Mouse (Mus musculus): Measurements from ENCODE around the gene Kidins220.
A peak's percentile ranks its signal among the peaks of the same experiment; 100 is the strongest.

Gene Kidins220

DNA sequence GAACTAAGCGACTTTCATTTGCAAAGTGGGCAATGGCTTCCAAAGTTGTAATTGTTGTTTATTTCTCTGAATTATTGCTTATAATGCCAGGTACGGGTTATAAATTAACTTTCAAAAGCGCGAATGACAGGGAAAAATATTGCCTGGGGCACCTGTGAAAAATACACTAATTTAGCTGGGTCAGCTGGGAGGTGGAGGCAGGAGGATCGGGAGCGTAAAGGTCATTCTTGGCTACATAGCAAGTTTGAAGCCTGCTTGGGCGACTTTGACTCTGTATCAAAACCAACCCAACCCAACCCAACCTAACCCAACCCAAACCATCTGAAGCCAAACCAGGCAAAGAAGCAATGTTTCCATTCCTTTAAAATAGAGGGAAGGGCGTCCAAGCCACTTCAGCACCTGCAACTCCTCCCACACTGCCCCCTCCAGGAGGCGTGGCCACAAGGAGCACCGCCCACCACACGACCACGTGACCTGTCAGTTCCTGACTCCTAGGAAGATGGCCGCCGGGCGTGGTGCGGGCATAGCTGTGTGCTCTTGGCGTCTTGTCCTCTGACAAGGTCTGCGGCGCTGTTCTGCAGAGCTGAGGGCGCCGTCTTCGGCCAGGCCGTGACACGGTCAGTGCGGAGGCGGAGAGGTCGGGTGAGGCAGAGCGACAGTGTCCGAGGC is at the start of gene Kidins220:
Kidins220 (plus strand) TSS at position 480 of the 669 bp plus-strand sequence.
- DNase-seq (ENCODE audit: low read depth), result peak; percentile 94

DNA sequence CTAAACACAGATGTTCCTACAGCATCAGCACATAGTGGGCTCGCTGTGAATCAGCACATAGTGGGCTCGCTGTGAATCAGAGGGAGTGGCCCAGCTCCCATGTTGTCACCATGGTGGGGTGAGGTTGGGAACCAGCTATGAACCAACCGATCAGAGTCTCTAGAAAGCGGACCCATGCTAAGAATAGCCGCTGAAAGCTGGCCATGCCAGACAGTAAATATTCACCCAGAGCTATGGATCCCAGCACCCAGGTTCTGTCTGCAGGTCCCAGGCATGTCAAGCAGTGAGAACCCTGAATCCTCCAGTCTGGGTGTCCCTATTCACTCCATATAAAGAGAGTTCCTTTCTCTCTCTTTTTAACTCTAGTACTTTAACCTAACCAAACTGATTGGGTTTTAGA is 49.4 kb upstream of the Kidins220 start:
- no peak for DNase-seq (ENCODE audit: low read depth)

DNA sequence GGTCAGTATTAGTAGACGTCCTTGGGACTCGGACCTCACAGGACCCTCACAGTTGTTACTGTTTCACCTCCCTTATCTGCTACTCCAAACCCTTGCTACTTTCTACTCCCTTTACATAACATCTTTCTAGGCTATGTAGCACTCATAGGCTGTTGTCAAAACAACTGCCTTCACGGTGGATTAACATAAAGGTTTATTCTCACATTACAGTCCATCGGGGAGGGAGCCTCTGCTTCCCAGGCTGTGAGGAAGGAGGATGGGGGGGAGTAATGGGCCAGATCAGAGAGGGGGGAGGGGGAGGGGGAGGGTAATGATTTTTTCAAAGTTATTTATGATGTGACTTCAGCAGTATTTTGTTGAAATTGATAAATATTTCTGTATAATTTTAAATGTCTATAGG is 49.0 kb upstream of the Kidins220 start:
- DNase-seq (ENCODE audit: low read depth), result no peak

DNA sequence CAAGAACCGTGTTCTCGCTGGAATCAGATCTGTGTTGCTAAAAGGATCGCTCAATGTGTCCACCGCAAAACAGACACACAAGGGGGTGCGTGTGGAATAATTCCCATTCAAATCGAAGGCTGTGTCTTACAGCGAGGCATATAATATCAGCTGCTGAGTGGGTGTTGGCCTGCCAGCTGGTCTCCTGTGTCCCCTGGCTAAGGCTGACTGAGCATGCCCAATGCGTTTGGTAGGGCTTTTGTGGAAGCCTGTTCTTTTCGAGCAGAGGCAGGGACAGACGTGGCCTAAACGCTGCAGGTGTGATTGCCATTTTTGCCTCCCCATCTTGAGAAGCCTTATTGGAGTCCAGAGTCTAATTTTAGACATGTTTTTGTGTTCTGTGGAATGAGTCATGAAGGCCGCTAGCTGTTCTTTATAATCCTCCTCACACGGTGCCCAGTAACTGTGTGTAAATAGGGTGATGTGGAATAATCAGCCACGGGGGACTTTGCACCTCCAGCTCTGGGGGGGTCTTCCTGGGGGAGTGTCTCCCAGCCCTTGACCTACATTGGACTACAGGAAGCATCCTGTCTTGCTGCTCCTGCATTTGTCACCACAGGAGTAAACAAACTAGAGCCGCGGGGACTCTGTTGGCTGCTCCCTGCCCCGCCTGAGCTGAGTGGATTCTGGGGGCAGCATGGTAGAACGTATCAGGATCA is 46.5 kb upstream of the Kidins220 start:
- no peak for DNase-seq (ENCODE audit: low read depth)

DNA sequence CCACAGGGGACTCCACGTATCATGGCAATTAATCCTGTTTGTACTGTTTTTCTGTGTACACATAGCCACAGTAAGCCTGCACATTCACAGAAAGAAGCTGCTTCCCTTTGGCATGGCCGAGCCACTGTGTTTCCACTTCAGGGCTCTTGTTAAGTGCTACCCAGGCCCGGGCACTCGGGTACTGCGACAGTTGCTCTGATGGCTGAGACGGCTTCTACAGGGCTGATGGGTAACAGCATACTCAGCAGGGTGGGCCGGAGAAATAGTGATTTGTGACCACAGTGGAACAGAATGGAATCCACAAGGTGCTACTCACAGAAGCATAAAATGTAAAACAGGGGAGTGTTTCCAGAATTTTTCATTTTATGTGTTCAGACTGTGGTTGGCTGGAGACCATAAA is 45.7 kb upstream of the Kidins220 start:
- no peak for DNase-seq (ENCODE audit: low read depth)

DNA sequence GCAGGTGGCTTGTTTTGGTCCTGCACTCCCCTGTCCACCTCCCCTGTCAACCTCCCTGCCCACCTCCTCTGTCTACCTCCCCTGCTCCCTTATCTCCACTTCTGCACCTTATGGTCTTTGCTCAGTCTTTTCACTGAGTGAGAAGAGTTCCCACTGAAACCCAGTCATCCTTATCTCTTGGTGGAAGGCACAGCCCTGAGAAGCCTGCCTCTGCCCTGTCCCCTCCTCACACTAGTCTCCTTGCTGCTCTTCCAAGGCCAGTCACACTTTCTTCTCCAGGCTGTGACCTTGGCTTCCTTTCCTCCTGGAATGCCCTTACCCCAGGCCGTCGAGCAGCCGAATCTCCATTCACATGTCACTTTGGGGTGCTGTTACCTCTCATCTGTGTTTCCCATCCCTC is 44.0 kb upstream of the Kidins220 start:
- no peak for DNase-seq (ENCODE audit: low read depth)

DNA sequence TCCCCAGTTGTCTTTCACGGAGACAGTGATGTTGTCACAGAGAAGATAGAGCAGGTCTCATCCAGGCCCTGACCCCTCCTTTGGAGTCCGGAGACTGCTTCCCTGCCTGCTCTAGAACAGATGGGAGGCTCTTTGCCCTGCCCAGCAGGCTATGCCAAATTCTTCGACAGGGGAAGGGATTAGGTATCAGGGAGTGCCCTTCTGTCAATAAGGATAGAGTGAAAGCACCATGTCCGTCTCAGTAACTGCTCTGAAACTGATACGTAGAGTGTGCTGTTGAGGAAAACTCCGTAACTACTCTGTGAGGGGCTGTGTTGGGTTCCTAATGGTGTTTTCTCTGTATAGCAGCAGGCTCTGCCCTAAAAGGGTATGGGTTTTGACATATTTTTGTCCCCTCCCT is 42.6 kb upstream of the Kidins220 start:
- no peak for DNase-seq (ENCODE audit: low read depth)

DNA sequence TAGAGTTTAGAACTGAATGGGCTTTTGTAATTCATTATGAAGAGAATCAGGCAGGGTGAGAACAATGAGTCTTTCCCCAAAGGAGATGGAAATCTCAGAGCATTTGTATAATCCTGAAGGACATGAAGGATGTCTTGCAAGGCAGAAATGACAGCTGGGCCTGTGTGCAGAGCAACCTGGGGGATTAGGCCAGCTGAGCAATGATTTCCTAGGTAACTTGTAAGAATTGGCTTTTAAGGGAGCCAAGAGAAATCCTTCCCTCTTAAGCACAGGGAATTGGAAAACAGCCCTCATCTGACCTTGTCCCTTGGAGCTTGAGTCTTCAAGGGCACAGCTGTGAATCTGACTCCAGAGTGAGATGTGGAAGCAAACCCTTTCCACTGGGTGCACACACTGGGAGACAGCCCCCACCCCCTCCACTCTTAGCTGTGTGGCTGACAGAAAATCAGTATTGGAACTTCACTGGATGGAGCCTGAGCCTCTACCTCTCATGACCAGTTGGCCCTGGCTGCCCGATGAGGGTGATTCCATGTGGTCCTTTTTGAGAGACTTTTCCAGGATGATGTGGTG is 41.4 kb upstream of the Kidins220 start:
- no peak for DNase-seq (ENCODE audit: low read depth)

DNA sequence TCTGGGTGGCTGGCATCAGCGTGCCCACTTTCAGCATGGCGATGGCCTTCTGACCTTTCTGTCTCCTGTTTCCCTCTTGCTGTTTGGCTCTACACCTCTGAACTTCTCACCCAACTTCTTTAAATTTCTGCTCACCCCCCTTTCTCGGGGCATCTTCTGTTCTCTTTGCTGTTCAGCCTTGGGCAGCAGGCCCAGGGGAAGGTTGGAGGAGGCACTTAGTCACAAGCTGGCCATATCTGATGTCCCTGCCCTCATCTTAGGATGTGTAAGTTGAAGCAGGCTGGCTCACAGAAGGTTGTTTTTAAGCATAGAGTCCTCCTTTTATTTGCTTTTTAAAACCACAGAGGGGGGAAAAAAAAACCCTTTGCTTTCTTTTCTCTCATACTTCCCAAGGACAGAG is 40.7 kb upstream of the Kidins220 start:
- DNase-seq (ENCODE audit: low read depth), result no peak

DNA sequence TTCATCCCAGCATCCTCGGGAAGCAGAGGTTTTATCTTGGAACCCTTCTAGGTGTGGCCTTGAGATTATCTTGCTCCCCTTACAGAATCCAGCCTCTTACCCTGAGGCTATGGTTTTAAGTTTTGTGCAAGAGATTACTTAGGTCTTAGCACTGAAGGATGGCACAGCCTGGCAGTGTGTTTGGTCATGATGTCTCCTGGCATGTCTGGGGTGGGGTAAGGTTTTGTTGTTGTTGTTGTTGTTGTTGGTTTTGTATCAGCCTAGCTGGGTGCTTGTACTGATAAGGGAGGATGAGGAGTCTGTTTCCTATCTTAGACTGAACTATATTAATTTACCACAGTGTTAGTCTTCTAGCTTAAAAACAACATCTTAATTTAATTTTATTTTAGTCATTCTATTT is 38.4 kb upstream of the Kidins220 start:
- no peak for DNase-seq (ENCODE audit: low read depth)

DNA sequence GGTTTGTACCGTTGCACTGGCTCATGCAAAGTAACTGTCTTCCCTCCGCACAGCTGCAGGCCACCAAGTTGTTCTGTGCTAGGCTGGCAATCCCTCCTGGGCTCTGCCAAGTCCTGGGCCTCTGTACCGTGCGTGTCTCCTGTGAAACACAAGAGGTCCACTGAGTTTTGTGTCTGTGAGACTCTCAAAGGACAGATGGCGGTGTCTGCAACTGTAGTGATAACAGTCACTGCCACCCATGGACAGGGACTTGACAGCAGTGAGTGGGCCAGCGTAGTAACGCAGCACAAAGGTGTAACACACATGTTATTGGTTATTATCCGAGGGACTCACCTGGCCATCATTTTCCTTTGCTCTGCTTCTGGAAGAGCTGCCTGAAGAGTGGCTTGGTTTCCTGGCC is 35.4 kb upstream of the Kidins220 start:
- DNase-seq (ENCODE audit: low read depth), result no peak

DNA sequence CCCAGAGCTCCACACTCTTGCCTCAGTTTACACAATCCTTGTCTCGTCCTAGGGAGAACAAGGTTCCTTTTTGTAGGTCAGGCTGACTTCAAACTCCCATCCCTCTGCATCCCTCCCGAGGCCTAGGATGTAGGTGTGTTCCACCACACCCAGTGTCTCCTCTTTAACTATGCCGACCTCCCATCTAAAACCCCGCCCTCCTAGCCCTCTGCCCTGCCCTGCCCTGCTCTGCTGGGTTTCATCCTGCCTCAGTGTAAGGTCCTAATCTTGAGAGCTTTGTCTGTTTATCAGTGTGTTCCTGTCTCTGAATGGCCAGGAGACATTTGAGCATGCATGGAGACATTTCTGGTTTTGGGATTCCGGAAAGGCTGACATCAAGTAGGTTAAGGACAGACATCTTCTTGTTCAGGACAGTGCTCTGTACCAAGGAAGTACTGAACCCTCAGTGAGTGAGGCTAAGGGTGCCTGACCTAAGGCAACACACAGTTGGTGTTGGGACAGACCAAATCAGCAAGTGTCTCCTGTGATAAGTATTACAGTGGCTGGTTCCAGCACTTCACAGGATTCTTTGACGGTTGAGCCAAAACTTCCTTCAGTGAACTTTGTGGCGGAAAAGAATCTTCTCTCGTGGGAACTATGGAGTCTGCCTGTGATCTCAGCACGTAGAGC is 32.0 kb upstream of the Kidins220 start:
- DNase-seq (ENCODE audit: low read depth), result no peak

DNA sequence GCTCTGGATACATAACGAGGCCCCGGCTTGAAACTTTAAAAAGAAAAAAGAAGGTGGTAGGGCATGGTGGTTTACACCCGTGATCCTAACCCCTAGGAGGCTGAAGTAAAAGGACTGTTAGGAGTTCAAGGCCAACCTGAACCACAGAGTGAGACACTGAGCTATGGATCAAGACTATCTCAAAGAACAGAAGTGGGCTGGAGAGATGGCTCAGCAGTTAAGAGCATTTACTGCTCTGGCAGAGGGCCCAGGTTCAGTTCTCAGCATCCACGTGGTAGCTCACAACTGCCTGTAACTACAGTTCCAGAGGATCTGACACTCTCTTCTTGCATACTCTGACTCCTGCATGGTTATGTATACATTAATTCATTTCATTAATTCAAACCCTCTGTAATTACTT is 31.3 kb upstream of the Kidins220 start:
- no peak for DNase-seq (ENCODE audit: low read depth)

DNA sequence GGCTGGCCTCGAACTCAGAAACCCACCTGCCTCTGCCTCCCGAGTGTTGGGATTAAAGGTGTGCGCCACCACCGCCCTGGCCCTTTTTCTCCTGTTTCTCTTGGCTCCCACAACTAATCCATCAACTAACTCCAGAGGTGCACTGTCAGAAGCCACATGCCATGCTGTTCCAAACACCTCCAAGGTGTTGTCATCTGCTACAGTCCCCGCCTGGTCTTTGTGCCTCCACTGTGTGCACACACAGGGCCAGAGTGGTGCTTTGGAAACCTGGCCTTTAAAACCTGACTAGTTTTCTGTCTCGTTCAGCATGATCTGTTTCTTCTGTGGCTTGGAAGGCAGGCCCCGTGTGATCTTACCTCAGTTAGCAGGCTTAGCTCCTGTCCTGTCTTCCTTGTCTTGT is 30.1 kb upstream of the Kidins220 start:
- DNase-seq (ENCODE audit: low read depth), result no peak

DNA sequence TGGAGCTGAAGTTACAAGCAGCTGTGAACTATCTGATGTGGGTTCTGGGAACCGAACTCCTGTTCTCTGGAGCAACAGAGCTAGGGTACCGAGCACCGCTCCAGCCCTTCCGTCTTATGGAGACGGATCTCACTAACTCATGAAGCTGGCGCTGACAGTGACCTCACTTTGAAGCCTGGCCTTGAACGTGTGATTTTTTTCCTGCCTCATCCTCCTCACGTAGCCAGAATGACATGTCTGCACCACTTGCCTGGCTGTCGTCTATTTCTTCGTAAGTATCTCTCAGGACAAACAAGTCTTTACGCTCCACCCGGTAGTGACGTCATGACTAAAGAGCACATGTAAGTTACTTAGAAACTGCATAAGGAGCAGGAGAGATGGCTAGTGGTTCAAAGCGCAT is 27.7 kb upstream of the Kidins220 start:
- no peak for DNase-seq (ENCODE audit: low read depth)

DNA sequence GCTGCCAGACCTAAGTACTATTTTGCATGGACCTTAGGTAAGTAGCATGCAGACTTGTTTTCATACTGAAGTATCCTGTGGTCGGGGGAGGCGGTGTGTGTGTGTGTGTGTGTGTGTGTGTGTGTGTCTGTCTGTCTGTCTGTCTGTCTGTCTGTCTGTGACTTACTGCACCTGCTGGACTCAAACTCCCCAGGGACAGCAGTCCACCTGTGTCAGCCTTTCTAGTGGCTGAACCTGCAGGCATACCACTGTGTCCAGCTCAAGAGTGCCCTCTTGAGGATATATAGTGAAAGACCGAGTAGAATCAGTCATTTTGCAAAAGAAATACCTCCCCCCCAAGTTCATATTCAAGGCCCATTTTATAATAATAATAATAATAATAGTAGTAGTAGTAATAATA is 26.4 kb upstream of the Kidins220 start:
- peak; percentile 48 for DNase-seq (ENCODE audit: low read depth)

DNA sequence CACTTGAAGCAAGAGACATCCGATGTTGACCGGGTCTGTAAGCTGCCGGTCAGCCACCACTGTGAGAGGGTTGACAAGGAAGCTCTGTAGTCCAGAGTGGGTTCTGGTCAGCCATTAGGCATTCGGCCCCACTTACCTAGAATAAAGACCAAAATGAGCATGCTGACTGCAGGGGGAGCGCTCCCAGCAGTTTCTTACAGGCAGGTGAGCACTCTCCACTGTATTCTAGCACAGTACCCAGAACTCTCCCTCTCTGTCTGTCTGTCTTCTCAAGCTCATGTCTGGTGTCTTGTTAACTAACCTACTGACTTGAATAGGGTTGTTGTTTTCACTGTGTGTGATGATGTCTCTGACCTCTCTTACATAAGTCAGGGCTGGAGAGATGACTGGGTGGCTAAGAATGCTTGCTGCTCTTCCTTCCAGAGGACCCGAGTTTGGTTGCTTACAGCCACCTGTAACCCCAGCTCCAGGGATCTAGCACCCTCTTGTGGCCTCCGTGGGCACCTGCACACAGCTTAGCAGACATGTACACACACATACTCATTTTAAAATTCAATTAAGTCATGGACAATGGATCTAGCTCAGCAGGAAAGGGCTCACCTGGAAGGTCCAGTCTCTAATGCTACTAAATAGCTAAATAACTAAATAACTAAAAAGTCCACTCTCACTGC is 24.2 kb upstream of the Kidins220 start:
- peak; percentile 43 for DNase-seq (ENCODE audit: low read depth)

DNA sequence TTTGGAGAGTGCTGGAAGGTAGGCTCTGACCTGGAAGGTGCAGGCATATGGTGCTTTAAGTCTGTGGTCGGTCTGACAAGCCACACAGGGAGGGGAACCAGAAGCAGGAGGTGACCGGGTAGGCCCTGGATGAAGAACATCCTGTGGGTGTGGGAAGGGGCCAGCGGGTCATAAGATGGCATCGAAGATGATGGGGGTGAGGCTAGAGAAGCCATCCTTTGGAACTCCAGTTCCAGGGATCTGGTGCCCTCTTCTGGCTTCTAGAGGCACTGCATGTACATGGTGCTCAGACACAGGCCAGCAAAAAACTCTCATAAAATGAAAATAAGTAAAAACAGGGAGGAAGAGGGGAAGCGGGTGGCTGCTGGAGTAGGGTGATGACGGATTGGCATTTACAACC is 22.6 kb upstream of the Kidins220 start:
- DNase-seq (ENCODE audit: low read depth), result peak; percentile 66

DNA sequence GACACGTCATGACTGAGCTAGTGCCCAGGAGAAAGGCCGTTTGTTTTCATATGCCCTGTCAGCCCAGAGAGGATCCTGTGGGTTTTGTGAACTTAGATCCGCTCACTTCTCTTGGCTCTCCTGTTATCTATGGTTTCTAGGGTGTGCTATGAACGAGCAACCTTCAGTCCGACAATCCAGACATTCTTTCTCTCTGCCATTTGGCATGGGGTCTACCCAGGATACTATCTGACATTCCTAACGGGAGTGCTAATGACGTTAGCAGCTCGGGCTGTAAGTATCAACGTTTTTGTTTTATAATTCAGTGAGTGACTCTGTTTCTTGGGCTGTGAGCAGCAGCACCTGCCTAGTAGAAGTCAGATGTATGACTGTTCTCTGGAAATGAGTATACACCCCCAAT is 19.6 kb upstream of the Kidins220 start:
- no peak for DNase-seq (ENCODE audit: low read depth)

DNA sequence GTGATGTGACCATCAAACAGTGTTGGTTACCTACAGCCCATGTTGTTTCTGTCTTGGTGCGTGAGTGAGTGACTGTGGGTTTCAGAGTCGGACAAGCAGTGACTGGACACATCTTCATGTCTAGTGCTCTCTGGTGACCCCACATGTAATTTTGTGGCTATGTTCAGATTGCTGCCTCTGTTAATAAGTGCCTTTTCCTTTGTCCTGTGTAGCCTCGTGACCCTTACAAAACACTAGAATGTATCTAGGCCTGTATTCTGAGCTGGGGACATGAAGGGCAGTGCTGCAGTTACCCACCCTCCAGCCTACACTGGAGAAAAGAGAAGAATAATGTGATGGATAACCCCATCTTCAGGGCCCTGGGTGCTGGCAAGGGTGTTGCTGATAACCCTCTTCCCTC is 16.2 kb upstream of the Kidins220 start:
- no peak for DNase-seq (ENCODE audit: low read depth)

DNA sequence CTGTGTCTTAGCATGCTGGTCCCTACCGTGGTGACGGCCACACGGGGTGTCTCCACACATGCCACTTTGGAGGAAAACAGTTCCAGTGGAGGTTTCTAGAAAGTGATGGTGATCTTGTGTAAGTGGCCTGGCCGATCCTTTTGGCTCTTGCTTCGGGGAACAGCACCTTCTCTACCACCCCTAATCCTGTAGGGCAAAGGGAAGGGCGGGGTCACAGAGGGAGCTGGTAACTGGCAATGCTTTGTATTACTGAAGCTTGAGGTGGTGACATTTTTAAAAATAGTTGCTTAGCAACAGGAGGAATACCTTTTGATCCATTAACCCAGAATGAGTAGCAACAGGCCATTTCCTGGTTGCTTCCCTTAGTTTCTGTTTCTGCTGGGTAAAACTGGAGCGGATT is 12.9 kb upstream of the Kidins220 start:
- DNase-seq (ENCODE audit: low read depth), result no peak

DNA sequence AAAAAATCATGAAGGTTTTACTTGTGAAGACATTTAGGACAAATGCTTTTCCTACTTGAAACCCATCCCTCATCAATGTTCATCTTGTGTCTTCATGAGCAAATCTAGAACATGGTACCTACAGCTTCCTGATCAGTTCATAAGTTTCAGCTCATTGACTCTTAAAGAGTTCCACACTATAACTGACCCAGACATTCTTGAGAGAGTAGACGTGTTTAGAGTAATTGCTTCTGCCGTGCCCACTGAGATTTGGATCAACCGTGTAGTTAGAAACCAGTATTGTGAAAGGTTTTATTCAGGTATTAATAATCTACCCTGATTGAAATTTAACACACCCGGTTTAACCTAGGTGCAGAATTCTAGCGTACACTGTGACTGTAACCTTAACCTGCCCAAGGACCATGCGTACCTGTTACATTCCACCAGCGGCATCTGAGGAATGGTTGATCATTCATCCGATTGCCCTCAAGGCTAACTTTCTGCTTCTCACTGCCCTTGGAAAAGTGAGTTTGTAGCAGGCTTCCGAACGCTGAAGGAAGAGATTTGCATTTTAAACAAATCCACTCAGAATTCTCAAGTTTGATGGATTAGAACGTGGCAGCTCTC is 12.3 kb upstream of the Kidins220 start:
- DNase-seq (ENCODE audit: low read depth), result no peak

Data from induced T-regulatory cell, adult 2 months (primary cell).